Mouse (Mus musculus): ENCODE measurements around the gene Fryl. TPM values are rescaled to one million over a fixed set of nuclear protein-coding genes. Genes with fewer than 3 reads are reported as not detected.

Gene Fryl
- polyA plus RNA-seq, 1 experiment from 2014 or later = 22.5 TPM

GRCm38 (mm10) chr5:73188576-73188975 lies 67.8 kb downstream of the Fryl start:
- H3K4me1 ChIP-seq = peaks cover 14% of the 10 kb centered on the region
- no peak overlapping the region for H3K27ac ChIP-seq
- no peak for ATAC-seq (ENCODE audit: low FRiP score, low read depth)
- 41% methylated on average over 7 of the region's 7 CpGs for WGBS
- H3K9ac ChIP-seq = no peak overlapping the region
- no peak overlapping the region for H3K4me3 ChIP-seq
- H3K4me2 ChIP-seq (replicated peaks) = no peak overlapping the region
- H3K9me3 ChIP-seq = no peaks in the 10 kb centered on the region
- peaks cover 6% of the 10 kb centered on the region; the same call in 1 of the 2 replicates for H3K36me3 ChIP-seq
- H3K27me3 ChIP-seq = no peaks in the 10 kb centered on the region

GRCm38 (mm10) chr5:73188164-73188563 lies 68.3 kb downstream of the Fryl start:
- WGBS = 80% methylated on average over 5 of the region's 5 CpGs
- Histone ChIP-seq H3K9me3 (no peaks in the 10 kb centered on the region), H3K9ac (no peak overlapping the region), H3K4me2 (replicated peaks) (no peak overlapping the region), H3K27me3 (no peaks in the 10 kb centered on the region), H3K4me3 (no peak overlapping the region), H3K27ac (no peak overlapping the region), H3K4me1 (peaks cover 15% of the 10 kb centered on the region), H3K36me3 (peaks cover 6% of the 10 kb centered on the region; the same call in 1 of the 2 replicates)
- no peak for ATAC-seq (ENCODE audit: low FRiP score, low read depth)

GRCm38 (mm10) chr5:73186912-73187311 lies 69.5 kb downstream of the Fryl start:
- H3K36me3 ChIP-seq = peaks cover 6% of the 10 kb centered on the region; the same call in 1 of the 2 replicates
- H3K9me3 ChIP-seq = no peaks in the 10 kb centered on the region
- ATAC-seq (ENCODE audit: low FRiP score, low read depth) = no peak
- H3K4me1 ChIP-seq = peaks cover 22% of the 10 kb centered on the region
- H3K4me3 ChIP-seq = no peak overlapping the region
- H3K27me3 ChIP-seq = no peaks in the 10 kb centered on the region
- H3K9ac ChIP-seq = no peak overlapping the region
- H3K4me2 ChIP-seq (replicated peaks) = no peak overlapping the region
- H3K27ac ChIP-seq = no peak overlapping the region
- WGBS = 83% methylated on average over 5 of the region's 5 CpGs

- no peaks in the 10 kb centered on the region for H3K9me3 ChIP-seq
- no peaks in the 10 kb centered on the region for H3K27me3 ChIP-seq
Measured at GRCm38 (mm10) chr5:73185424-73185823, 71.0 kb downstream of the Fryl start.

DNA sequence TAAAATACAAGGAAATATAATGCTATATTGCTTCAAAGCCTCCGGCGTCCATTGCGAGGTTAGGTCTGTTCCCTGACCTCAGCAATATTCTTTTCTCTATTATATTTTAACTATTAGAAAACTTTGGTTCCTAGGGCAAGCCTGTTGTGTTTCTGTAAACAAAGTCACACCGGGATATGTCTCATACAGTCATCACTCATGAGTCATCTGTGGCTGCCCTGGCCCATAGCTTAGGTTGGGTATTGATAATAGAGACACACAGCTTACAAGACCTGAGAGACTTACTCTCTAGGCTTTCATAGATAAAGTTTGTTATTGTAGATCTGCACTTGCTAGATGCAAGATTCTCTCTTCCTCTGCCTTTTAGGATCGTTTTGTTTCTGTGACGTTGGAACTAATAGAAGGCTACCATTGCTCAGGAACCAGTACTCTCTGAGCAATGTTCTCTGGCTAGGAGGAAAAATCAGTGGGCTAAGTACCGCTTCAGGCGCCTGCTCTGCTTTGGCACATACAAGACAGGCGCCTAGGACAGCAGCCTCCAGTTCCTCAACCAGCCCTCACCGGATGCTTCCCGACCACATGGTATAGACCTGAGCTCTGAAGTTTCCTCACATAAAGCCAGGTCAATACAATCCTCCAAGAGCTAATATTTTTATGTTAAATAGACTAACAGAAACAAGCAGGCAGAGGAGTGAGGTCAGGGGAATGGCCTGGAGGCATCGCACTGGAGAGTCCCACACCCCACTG lies 73.5 kb downstream of the Fryl start:
- Histone ChIP-seq H3K4me3 (no peak overlapping the region), H3K9me3 (no peaks in the 10 kb centered on the region), H3K27ac (no peak overlapping the region), H3K4me2 (replicated peaks) (no peak overlapping the region), H3K4me1 (peaks cover 8% of the 10 kb centered on the region; the same call in 1 of the 2 replicates), H3K9ac (no peak overlapping the region), H3K27me3 (no peaks in the 10 kb centered on the region), H3K36me3 (peaks cover 8% of the 10 kb centered on the region; the same call in 1 of the 2 replicates)
- WGBS = 87% methylated on average over 12 of the region's 12 CpGs
- no peak for ATAC-seq (ENCODE audit: low FRiP score, low read depth)

More at GRCm38 (mm10) chr5:73185424-73185823, 71.0 kb downstream of the Fryl start:
- ATAC-seq (ENCODE audit: low FRiP score, low read depth) = no peak
- Histone ChIP-seq H3K4me2 (replicated peaks) (no peak overlapping the region), H3K9ac (no peak overlapping the region), H3K4me3 (no peak overlapping the region), H3K27ac (no peak overlapping the region), H3K36me3 (peaks cover 6% of the 10 kb centered on the region; the same call in 1 of the 2 replicates), H3K4me1 (peaks cover 18% of the 10 kb centered on the region)
- WGBS = 84% methylated on average over 4 of the region's 4 CpGs

DNA sequence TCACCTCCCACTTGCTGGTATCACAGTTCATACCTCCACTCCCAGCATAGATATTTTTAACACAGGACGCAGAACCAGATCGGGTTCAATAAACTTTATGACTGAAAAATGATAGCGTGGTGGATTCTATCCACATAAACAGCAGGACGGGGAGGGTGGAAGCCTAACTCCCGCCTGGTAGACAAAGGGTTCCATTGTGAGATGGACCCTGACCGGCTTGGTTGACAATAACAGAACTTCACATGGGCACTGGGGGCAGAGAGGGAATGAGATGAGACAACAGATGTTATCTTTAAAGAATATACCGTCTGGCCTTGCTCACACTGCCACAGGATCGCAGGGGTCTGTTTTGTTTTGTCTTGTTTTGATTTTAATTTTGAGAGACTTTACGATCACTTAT lies 74.2 kb downstream of the Fryl start:
- Histone ChIP-seq H3K27ac (no peak overlapping the region), H3K4me2 (replicated peaks) (no peak overlapping the region), H3K9ac (no peak overlapping the region), H3K36me3 (peaks cover 8% of the 10 kb centered on the region; the same call in 1 of the 2 replicates), H3K27me3 (no peaks in the 10 kb centered on the region), H3K4me3 (no peak overlapping the region), H3K9me3 (no peaks in the 10 kb centered on the region), H3K4me1 (peaks cover 8% of the 10 kb centered on the region; the same call in 1 of the 2 replicates)
- ATAC-seq (ENCODE audit: low FRiP score, low read depth) = no peak
- WGBS = 55% methylated on average over 9 of the region's 9 CpGs

DNA sequence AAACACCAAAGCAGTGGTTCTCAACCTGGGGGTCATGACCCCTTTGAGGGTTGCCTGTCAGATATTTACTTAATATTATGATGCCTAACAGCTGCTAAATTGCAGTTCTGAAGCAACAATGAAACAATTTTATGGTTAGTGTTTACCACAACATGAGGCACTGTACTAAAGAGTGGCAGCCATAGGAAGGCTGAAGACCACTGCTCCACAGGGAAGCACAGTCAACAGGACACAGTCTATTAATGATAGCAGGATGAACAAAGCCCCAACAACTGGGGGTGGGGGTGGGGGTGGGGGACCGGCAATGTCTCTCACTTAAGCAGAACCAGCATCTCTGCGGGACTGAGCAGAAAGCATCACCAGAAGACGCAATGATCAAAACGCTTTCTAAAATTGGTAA lies 80.1 kb downstream of the Fryl start:
- no peaks in the 10 kb centered on the region for H3K27me3 ChIP-seq
- H3K9ac ChIP-seq = no peak overlapping the region
- H3K9me3 ChIP-seq = no peaks in the 10 kb centered on the region
- no peak overlapping the region for H3K4me2 ChIP-seq (replicated peaks)
- 0 out of 2 replicates have a peak, but pooled peaks cover 2% of the 10 kb centered on the region for H3K36me3 ChIP-seq
- no peak for ATAC-seq (ENCODE audit: low FRiP score, low read depth)
- WGBS = 86% methylated on average over 4 of the region's 4 CpGs
- peaks cover 12% of the 10 kb centered on the region for H3K4me1 ChIP-seq
- H3K27ac ChIP-seq = no peak overlapping the region
- H3K4me3 ChIP-seq = no peak overlapping the region

GRCm38 (mm10) chr5:73175377-73176147 lies 80.9 kb downstream of the Fryl start:
- 0 out of 2 replicates have a peak, but pooled peaks cover 2% of the 10 kb centered on the region for H3K36me3 ChIP-seq
- H3K27me3 ChIP-seq = no peaks in the 10 kb centered on the region
- H3K27ac ChIP-seq = no peak overlapping the region
- no peak for ATAC-seq (ENCODE audit: low FRiP score, low read depth)
- H3K9me3 ChIP-seq = no peaks in the 10 kb centered on the region
- no peak overlapping the region for H3K9ac ChIP-seq
- H3K4me2 ChIP-seq (replicated peaks) = no peak overlapping the region
- WGBS = 90% methylated on average over 12 of the region's 12 CpGs
- H3K4me1 ChIP-seq = peaks cover 16% of the 10 kb centered on the region
- no peak overlapping the region for H3K4me3 ChIP-seq

DNA sequence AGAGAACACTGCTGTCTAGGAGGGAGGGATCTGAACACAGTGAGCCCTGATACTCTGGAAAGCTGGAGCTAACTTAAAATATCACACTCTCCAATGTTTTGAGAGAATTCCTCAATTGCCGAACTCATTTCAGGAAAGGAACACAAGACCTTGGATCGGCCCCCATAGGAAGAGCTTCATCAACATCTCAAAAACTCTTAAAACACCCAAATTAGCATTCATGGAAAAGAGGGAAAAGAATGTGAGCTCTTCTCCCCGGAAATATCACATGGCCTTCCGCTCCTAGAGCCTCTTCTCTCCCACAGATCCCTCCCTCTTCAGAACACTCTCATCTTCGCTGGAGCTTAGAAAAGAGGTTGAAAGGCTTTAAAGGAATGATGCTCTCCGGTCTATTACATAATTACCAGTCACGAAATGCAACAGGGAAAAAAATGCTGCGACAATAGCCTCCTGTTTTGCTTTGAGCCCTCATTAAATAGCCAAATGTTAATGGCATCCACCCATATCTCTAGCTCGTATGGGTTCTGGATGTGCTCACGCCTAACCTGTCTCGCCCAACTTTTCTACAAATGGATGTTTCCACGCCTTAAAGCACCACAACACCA lies 84.4 kb downstream of the Fryl start:
- 70% methylated on average over 12 of the region's 12 CpGs for WGBS
- H3K4me3 ChIP-seq = no peak overlapping the region
- no peak for ATAC-seq (ENCODE audit: low FRiP score, low read depth)
- H3K9ac ChIP-seq = no peak overlapping the region
- no peaks in the 10 kb centered on the region for H3K27me3 ChIP-seq
- no peaks in the 10 kb centered on the region for H3K36me3 ChIP-seq
- H3K9me3 ChIP-seq = no peaks in the 10 kb centered on the region
- H3K4me1 ChIP-seq = peaks cover 37% of the 10 kb centered on the region
- H3K27ac ChIP-seq = no peak overlapping the region
- no peak overlapping the region for H3K4me2 ChIP-seq (replicated peaks)

DNA sequence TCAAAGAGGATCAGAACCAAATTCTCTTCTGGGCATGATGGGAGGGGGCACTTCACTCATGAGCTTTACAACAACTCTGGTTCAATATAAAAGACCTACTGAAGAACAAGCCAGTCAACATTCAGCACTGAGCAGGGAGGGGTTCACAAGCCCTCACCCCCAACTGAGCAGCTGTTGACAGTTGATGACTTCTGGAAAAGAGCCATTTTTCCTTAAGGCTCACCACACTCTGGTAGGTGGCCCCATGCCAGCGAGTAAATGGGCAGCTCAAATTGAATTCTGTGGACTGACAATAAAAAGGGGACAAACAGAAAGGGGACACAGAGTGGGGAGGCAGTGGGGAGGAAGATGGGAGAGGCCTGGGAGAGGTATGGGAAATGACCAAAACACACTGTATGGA lies 85.2 kb downstream of the Fryl start:
- Histone ChIP-seq H3K4me2 (replicated peaks) (no peak overlapping the region), H3K9me3 (no peaks in the 10 kb centered on the region), H3K27ac (no peak overlapping the region), H3K9ac (no peak overlapping the region), H3K27me3 (no peaks in the 10 kb centered on the region), H3K36me3 (no peaks in the 10 kb centered on the region), H3K4me3 (no peak overlapping the region), H3K4me1 (peaks cover 37% of the 10 kb centered on the region)
- no peak for ATAC-seq (ENCODE audit: low FRiP score, low read depth)
- 42% methylated on average over 1 of the region's 1 CpGs for WGBS

DNA sequence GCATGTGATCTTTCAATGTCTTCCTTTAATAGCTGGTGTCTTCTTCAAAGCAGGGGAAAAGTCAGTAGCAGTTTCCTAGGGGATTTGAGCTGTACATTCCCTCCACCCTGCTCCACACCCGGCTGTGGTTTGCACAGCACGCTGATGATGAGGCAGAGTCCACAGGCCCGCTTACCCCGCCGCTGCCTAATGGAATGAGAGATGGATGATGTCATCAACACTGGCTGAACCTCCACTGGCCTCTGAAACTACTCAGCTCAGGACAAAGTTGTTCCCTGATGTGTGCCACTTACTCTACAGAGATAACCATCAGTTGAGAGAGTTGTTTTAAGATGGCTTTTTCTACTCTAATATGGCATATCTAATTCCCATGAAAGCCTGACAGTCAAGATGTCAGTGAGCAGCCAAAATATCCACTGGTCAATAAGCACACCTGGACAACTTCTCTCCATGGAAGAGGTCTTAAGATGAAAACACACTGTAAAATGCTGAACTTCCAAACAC lies 87.6 kb downstream of the Fryl start:
- Histone ChIP-seq H3K27me3 (no peaks in the 10 kb centered on the region), H3K4me1 (peaks cover 40% of the 10 kb centered on the region), H3K36me3 (no peaks in the 10 kb centered on the region), H3K4me3 (no peak overlapping the region), H3K27ac (no peak overlapping the region), H3K9ac (no peak overlapping the region), H3K4me2 (replicated peaks) (no peak overlapping the region), H3K9me3 (no peaks in the 10 kb centered on the region)
- no peak for ATAC-seq (ENCODE audit: low FRiP score, low read depth)
- 43% methylated on average over 5 of the region's 5 CpGs for WGBS
